ENCODE assay signal across 10 mouse cellular contexts in the genomic region with DNA sequence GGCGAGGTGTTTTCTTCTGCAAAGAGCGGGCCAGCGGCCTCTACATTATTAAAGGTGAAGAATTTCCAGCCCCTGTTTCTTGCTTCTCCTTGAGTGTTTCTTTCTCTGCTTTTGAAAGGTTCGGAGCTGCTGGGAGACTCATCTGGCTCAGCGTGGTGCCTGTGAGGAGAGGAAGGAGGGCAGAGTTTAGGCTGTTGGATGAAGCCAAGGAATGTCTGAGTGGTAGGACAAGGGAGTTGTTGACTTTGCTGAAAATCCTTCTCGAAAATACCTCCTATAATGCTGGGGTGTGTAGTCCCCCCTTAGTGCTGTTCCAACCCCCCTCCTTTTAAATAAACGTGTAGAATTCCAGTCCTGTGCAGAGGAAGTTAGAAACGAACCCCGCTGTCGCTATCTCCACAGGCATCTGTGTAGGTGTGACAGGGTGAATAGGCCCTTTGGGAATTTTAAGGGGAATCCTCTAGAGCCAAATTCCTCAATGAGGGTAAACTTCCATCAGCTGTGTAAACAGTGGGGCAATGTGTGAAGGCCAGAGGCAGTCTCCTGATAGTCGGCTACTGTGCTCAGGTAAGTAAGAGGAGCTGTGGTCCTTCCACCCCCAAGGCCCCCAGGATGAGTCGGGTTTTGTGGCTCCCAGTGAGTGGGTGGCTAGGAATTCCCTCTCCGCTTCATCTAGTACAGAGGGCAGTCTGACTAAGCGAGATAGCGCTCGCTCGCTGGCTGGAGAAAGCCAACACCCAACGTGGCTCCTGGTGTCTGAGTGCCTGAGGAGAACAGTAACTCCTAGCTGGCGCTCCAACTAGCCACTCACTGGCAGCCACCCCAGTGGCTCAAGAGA. TPM values are rescaled to one million over a fixed set of nuclear protein-coding genes. Genes with fewer than 3 reads are reported as not detected.
DNase-seq lines count a peak whose midpoint lies in the region; ATAC-seq and TF ChIP-seq lines count a peak whose summit lies in the region.
"Had no signal": no experiment of that assay in that cellular context is flagged by ENCODE, and none has a peak within 500 bp of the region (broad histone marks: within the 10 kb centered on the region; RNA-seq: fewer than 3 reads in every experiment).

No protein-coding gene starts in this region.

- no peak for TF ChIP-seq CTCF in lung, adult 2 months (IDR thresholded peaks at IDR 0.05; ENCODE audit: insufficient read depth, low read length)

- 0 out of 2 replicates have a peak overlapping the region, but pooled peaks have one; percentile 3 for H3K4me2 ChIP-seq in heart, embryonic 15.5 days
- no peak overlapping the region for H3K4me2 ChIP-seq in forebrain, embryonic 15.5 days (replicated peaks)

- DNase-seq in heart, adult 11 months, result peak; percentile 91
- DNase-seq in heart, adult 8-10 months (ENCODE audit: low spot score), result no peak
- peak; percentile 42 for DNase-seq in embryo, embryonic 10 days (ENCODE audit: low spot score)
- DNase-seq in lung, adult 2 months, result peak; percentile 29
- no peak for DNase-seq in thymus, postnatal 14 days
- no peak for DNase-seq in right cerebral cortex, postnatal 10 days (ENCODE audit: low spot score in 2 of 2)
- DNase-seq: kidney, adult 18-20 months had no signal

- no peak overlapping the region for H3K9ac ChIP-seq in heart, embryonic 15.5 days
- no peak overlapping the region for H3K9ac ChIP-seq in forebrain, embryonic 15.5 days (replicated peaks)

- H3K4me3 ChIP-seq in heart, embryonic 15.5 days, result no peak overlapping the region
- H3K4me3 ChIP-seq in lung, adult 2 months (replicated peaks; ENCODE audit: extremely low read depth, low read depth, low read length), result no peak overlapping the region
- H3K4me3 ChIP-seq in forebrain, embryonic 15.5 days, result no peak overlapping the region

- H3K27ac ChIP-seq in heart, embryonic 15.5 days, result no peak overlapping the region
- no peak overlapping the region for H3K27ac ChIP-seq in forebrain, embryonic 15.5 days (replicated peaks)

- H3K36me3 ChIP-seq in heart, embryonic 15.5 days, result no peaks in the 10 kb centered on the region
- no peaks in the 10 kb centered on the region for H3K36me3 ChIP-seq in forebrain, embryonic 15.5 days

- peak; percentile 47; the same call in 1 of the 2 replicates for ATAC-seq in heart, embryonic 15.5 days (replicated peaks; ENCODE audit: insufficient number of reproducible peaks, insufficient read depth, low FRiP score, low read depth)
- ATAC-seq in forebrain, embryonic 15.5 days (replicated peaks), result no peak

- H3K27me3 ChIP-seq in heart, embryonic 15.5 days, result no peaks in the 10 kb centered on the region
- H3K27me3 ChIP-seq in forebrain, embryonic 15.5 days, result no peaks in the 10 kb centered on the region

- H3K4me1 ChIP-seq in heart, embryonic 15.5 days (replicated peaks), result peaks cover 15% of the 10 kb centered on the region
- H3K4me1 ChIP-seq in lung, adult 2 months (ENCODE audit: control insufficient read depth, insufficient read depth, low read length), result no peaks in the 10 kb centered on the region
- peaks cover 9% of the 10 kb centered on the region for H3K4me1 ChIP-seq in forebrain, embryonic 15.5 days

- H3K9me3 ChIP-seq in heart, embryonic 15.5 days (replicated peaks), result no peaks in the 10 kb centered on the region
- H3K9me3 ChIP-seq in forebrain, embryonic 15.5 days, result no peaks in the 10 kb centered on the region

- WGBS in heart, embryonic 15.5 days, result 35% methylated on average over 19 of the region's 19 CpGs
- 46% methylated on average over 19 of the region's 19 CpGs for WGBS in lung, adult 2 months
- WGBS in forebrain, embryonic 15.5 days, result 65% methylated on average over 19 of the region's 19 CpGs

- TF ChIP-seq POLR2A in lung, adult 2 months (IDR thresholded peaks at IDR 0.05; ENCODE audit: borderline replicate concordance, extremely low read depth, low read depth, low read length), result no peak

RNA-seq across cellular contexts. Expression of a gene that starts 35.0 kb away (rescaled TPM):
- 10 to 100 TPM; 53.0 to 86.1 (median 71.0) TPM for total RNA-seq in heart, adult 8-10 months (2022)
- polyA plus RNA-seq in heart, embryonic 15.5 days (2015; fragmentation: Nextera tagmentation; extraction: Ambion mirVana), result 60.4 and 61.4 TPM in 2 replicates
- polyA plus RNA-seq in lung, adult 2 months (2012; rRNA removed), result 79.9 and 102 TPM in 2 replicates
- polyA plus RNA-seq in forebrain, embryonic 15.5 days (2015; fragmentation: Nextera tagmentation; extraction: Ambion mirVana), result 27.2 and 30.1 TPM in 2 replicates
- total RNA-seq: neutrophil, adult 5-6 weeks had no signal

Comparison
In these comparisons a context has a peak if more than half of its experiments do, and no peak if none do; other contexts are left out.
1. DNase-seq: peak in heart, adult 11 months (single experiment), embryo, embryonic 10 days (single experiment) and lung, adult 2 months (single experiment); none in heart, adult 8-10 months (single experiment), thymus, postnatal 14 days (single experiment) and right cerebral cortex, postnatal 10 days (0 of 2).